Mouse (Mus musculus): ENCODE data around the gene Glis3. TPM values are rescaled to one million over a fixed set of nuclear protein-coding genes. Genes with fewer than 3 reads are reported as not detected.

The Glis3 gene
- polyA plus RNA-seq, 1 experiment from 2014 or later, result 3.9 TPM

GRCm38 (mm10) chr19:28616487-28616886 is 63.4 kb downstream of the Glis3 start:
- Histone ChIP-seq H3K27ac (0 out of 2 replicates have a peak overlapping the region, but pooled peaks have one; percentile 48), H3K36me3 (replicated peaks) (no peaks in the 10 kb centered on the region), H3K9me3 (no peaks in the 10 kb centered on the region), H3K27me3 (ENCODE audit: poor library complexity, severe bottlenecking) (peaks cover 31% of the 10 kb centered on the region), H3K4me1 (peaks cover 14% of the 10 kb centered on the region), H3K4me3 (no peak overlapping the region)
- 54% methylated on average over 1 of the region's 1 CpGs for WGBS
- DNase-seq (ENCODE audit: extremely low spot score, low spot score), result no peak

GRCm38 (mm10) chr19:28612249-28612648 is 67.6 kb downstream of the Glis3 start:
- DNase-seq (ENCODE audit: extremely low spot score, low spot score), result no peak
- 91% methylated on average over 10 of the region's 10 CpGs for WGBS
- peaks cover 27% of the 10 kb centered on the region for H3K4me1 ChIP-seq
- H3K4me3 ChIP-seq, result no peak overlapping the region
- no peak overlapping the region for H3K27ac ChIP-seq
- H3K9me3 ChIP-seq, result no peaks in the 10 kb centered on the region
- peaks cover 7% of the 10 kb centered on the region; the same call in 1 of the 2 replicates for H3K27me3 ChIP-seq (ENCODE audit: poor library complexity, severe bottlenecking)
- H3K36me3 ChIP-seq (replicated peaks), result no peaks in the 10 kb centered on the region

- no peaks in the 10 kb centered on the region for H3K27me3 ChIP-seq (ENCODE audit: poor library complexity, severe bottlenecking)
- H3K4me3 ChIP-seq, result no peak overlapping the region
- no peak for DNase-seq (ENCODE audit: extremely low spot score, low spot score)
- peaks cover 18% of the 10 kb centered on the region for H3K4me1 ChIP-seq
- H3K9me3 ChIP-seq, result no peaks in the 10 kb centered on the region
- H3K27ac ChIP-seq, result peak overlapping the region; percentile 54; the same call in 1 of the 2 replicates
- WGBS, result 74% methylated on average over 5 of the region's 5 CpGs
- H3K36me3 ChIP-seq (replicated peaks), result no peaks in the 10 kb centered on the region
These were observed 71.1 kb downstream of the Glis3 start for GRCm38 (mm10) chr19:28608747-28609146.

GRCm38 (mm10) chr19:28608277-28608676 is 71.6 kb downstream of the Glis3 start:
- no peak for DNase-seq (ENCODE audit: extremely low spot score, low spot score)
- no peaks in the 10 kb centered on the region for H3K27me3 ChIP-seq (ENCODE audit: poor library complexity, severe bottlenecking)
- no peak overlapping the region for H3K4me3 ChIP-seq
- H3K27ac ChIP-seq, result peak overlapping the region; percentile 54
- no peaks in the 10 kb centered on the region for H3K9me3 ChIP-seq
- no peaks in the 10 kb centered on the region for H3K36me3 ChIP-seq (replicated peaks)
- peaks cover 18% of the 10 kb centered on the region for H3K4me1 ChIP-seq
- 79% methylated on average over 6 of the region's 6 CpGs for WGBS

GRCm38 (mm10) chr19:28600866-28601265 is 79.0 kb downstream of the Glis3 start:
- no peak for DNase-seq (ENCODE audit: extremely low spot score, low spot score)
- H3K4me3 ChIP-seq, result no peak overlapping the region
- H3K27me3 ChIP-seq (ENCODE audit: poor library complexity, severe bottlenecking), result no peaks in the 10 kb centered on the region
- 84% methylated on average over 4 of the region's 4 CpGs for WGBS
- H3K9me3 ChIP-seq, result no peaks in the 10 kb centered on the region
- no peaks in the 10 kb centered on the region for H3K4me1 ChIP-seq
- H3K36me3 ChIP-seq (replicated peaks), result no peaks in the 10 kb centered on the region
- no peak overlapping the region for H3K27ac ChIP-seq

- no peaks in the 10 kb centered on the region for H3K36me3 ChIP-seq (replicated peaks)
- no peak overlapping the region for H3K27ac ChIP-seq
- WGBS, result 72% methylated on average over 4 of the region's 4 CpGs
- no peaks in the 10 kb centered on the region for H3K9me3 ChIP-seq
- DNase-seq (ENCODE audit: extremely low spot score, low spot score), result no peak
- no peak overlapping the region for H3K4me3 ChIP-seq
- no peaks in the 10 kb centered on the region for H3K27me3 ChIP-seq (ENCODE audit: poor library complexity, severe bottlenecking)
- peaks cover 7% of the 10 kb centered on the region for H3K4me1 ChIP-seq
These were observed 85.7 kb downstream of the Glis3 start for GRCm38 (mm10) chr19:28594215-28594614.

GRCm38 (mm10) chr19:28592981-28593380 is 86.9 kb downstream of the Glis3 start:
- Histone ChIP-seq H3K9me3 (no peaks in the 10 kb centered on the region), H3K36me3 (replicated peaks) (no peaks in the 10 kb centered on the region), H3K4me3 (no peak overlapping the region), H3K4me1 (peaks cover 14% of the 10 kb centered on the region), H3K27me3 (ENCODE audit: poor library complexity, severe bottlenecking) (no peaks in the 10 kb centered on the region), H3K27ac (no peak overlapping the region)
- no peak for DNase-seq (ENCODE audit: extremely low spot score, low spot score)
- 91% methylated on average over 13 of the region's 13 CpGs for WGBS

- H3K27ac ChIP-seq, result no peak overlapping the region
- 86% methylated on average over 7 of the region's 7 CpGs for WGBS
- DNase-seq (ENCODE audit: extremely low spot score, low spot score), result no peak
- no peak overlapping the region for H3K4me3 ChIP-seq
- H3K4me1 ChIP-seq, result peaks cover 14% of the 10 kb centered on the region
- H3K9me3 ChIP-seq, result no peaks in the 10 kb centered on the region
- no peaks in the 10 kb centered on the region for H3K27me3 ChIP-seq (ENCODE audit: poor library complexity, severe bottlenecking)
- no peaks in the 10 kb centered on the region for H3K36me3 ChIP-seq (replicated peaks)
These were observed 88.0 kb downstream of the Glis3 start for GRCm38 (mm10) chr19:28591736-28592477.

GRCm38 (mm10) chr19:28580499-28580898 is 99.4 kb downstream of the Glis3 start:
- Histone ChIP-seq H3K9me3 (no peaks in the 10 kb centered on the region), H3K27ac (peak overlapping the region; percentile 73; the same call in 1 of the 2 replicates), H3K36me3 (replicated peaks) (no peaks in the 10 kb centered on the region), H3K27me3 (ENCODE audit: poor library complexity, severe bottlenecking) (peaks cover 90% of the 10 kb centered on the region), H3K4me1 (peaks cover 22% of the 10 kb centered on the region), H3K4me3 (no peak overlapping the region)
- WGBS, result 71% methylated on average over 8 of the region's 8 CpGs
- DNase-seq (ENCODE audit: extremely low spot score, low spot score), result no peak

- Histone ChIP-seq H3K36me3 (replicated peaks) (no peaks in the 10 kb centered on the region), H3K27me3 (ENCODE audit: poor library complexity, severe bottlenecking) (peaks cover 84% of the 10 kb centered on the region), H3K4me3 (peak overlapping the region; percentile 28; the same call in 1 of the 2 replicates), H3K27ac (peak overlapping the region; percentile 73), H3K4me1 (peaks cover 22% of the 10 kb centered on the region), H3K9me3 (no peaks in the 10 kb centered on the region)
- 18% methylated on average over 14 of the region's 14 CpGs for WGBS
- peak; percentile 66 for DNase-seq (ENCODE audit: extremely low spot score, low spot score)
These were observed 100.0 kb downstream of the Glis3 start for GRCm38 (mm10) chr19:28579724-28580375.

- no peak for DNase-seq (ENCODE audit: extremely low spot score, low spot score)
- Histone ChIP-seq H3K4me1 (peaks cover 22% of the 10 kb centered on the region), H3K27me3 (ENCODE audit: poor library complexity, severe bottlenecking) (peaks cover 86% of the 10 kb centered on the region), H3K9me3 (no peaks in the 10 kb centered on the region), H3K4me3 (no peak overlapping the region), H3K27ac (no peak overlapping the region), H3K36me3 (replicated peaks) (no peaks in the 10 kb centered on the region)
- WGBS, result 94% methylated on average over 12 of the region's 12 CpGs
These were observed 102.9 kb downstream of the Glis3 start for GRCm38 (mm10) chr19:28577023-28577422.

GRCm38 (mm10) chr19:28576619-28577018 is 103.3 kb downstream of the Glis3 start:
- H3K4me3 ChIP-seq, result no peak overlapping the region
- peaks cover 22% of the 10 kb centered on the region for H3K4me1 ChIP-seq
- H3K36me3 ChIP-seq (replicated peaks), result no peaks in the 10 kb centered on the region
- H3K27ac ChIP-seq, result no peak overlapping the region
- H3K27me3 ChIP-seq (ENCODE audit: poor library complexity, severe bottlenecking), result peaks cover 86% of the 10 kb centered on the region
- DNase-seq (ENCODE audit: extremely low spot score, low spot score), result no peak
- 93% methylated on average over 6 of the region's 6 CpGs for WGBS
- H3K9me3 ChIP-seq, result no peaks in the 10 kb centered on the region

GRCm38 (mm10) chr19:28573641-28574040 is 106.2 kb downstream of the Glis3 start:
- no peak for DNase-seq (ENCODE audit: extremely low spot score, low spot score)
- 89% methylated on average over 3 of the region's 3 CpGs for WGBS
- Histone ChIP-seq H3K4me3 (no peak overlapping the region), H3K27me3 (ENCODE audit: poor library complexity, severe bottlenecking) (peaks cover 79% of the 10 kb centered on the region), H3K9me3 (no peaks in the 10 kb centered on the region), H3K36me3 (replicated peaks) (no peaks in the 10 kb centered on the region), H3K4me1 (no peaks in the 10 kb centered on the region), H3K27ac (no peak overlapping the region)

All from forebrain, embryonic 10.5 days (tissue).